Mouse (Mus musculus): Measurements from ENCODE around the gene Gxylt1. TPM values are rescaled to one million over a fixed set of nuclear protein-coding genes. Genes with fewer than 3 reads are reported as not detected.

The Gxylt1 gene
- polyA plus RNA-seq, 1 experiment from 2014 or later, result 21.6 TPM

DNA sequence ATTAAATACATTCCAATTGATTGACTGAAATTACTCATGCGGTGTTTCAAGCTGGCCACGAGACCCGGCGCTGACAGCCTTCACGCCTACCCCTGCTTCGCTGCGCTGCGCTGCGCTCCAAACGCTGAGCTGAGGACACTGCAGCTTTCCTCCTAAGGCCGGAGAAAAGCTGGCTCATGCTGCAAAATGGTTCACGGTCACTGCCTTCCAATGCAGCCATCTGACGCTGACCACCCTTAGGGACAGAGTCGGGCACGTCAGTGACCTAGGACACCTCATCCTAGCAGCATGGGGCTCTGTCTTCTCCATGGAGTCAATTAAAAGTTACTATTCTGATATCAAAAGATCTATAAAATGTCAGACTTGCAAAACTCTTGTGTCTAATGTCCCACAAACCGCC, 8.6 kb downstream of the Gxylt1 start:
- Histone ChIP-seq H3K4me1 (ENCODE audit: control insufficient read depth, insufficient read depth, low read length) (no peaks in the 10 kb centered on the region), H3K9ac (ENCODE audit: low read depth, low read length) (no peak overlapping the region), H3K4me3 (ENCODE audit: low read length) (no peak overlapping the region), H3K27ac (ENCODE audit: low read depth, low read length) (no peak overlapping the region), H3K9me3 (ENCODE audit: control insufficient read depth, low read length) (no peaks in the 10 kb centered on the region), H3K27me3 (ENCODE audit: control insufficient read depth, insufficient read depth, low read length) (no peaks in the 10 kb centered on the region), H3K4me2 (replicated peaks; ENCODE audit: low read depth, low read length) (no peak overlapping the region), H3K36me3 (ENCODE audit: control insufficient read depth, insufficient read depth, low read length) (peaks cover 9% of the 10 kb centered on the region; the same call in 1 of the 2 replicates)
- no peak for ATAC-seq (ENCODE audit: low FRiP score, low TSS enrichment)
- 81% methylated on average over 16 of the region's 16 CpGs for WGBS

DNA sequence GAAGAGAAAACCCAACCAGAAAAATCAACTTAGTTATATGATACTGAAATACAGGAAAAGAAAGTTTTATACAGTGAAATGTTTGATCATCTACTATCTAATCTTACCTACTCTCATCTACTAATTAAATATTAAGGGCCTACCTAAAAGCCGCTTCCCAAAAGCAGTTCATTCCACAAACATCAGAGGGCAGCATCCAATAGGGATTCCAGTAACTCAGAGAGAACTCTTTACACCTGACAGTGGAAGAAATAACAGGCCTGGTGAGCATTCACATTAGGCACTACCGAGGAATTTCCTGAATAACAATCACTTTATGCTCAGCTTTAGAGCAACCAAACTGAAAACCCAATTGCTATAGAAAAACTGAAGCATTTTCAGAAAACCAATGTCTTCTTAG, 9.3 kb downstream of the Gxylt1 start:
- Histone ChIP-seq H3K4me3 (ENCODE audit: low read length) (no peak overlapping the region), H3K9me3 (ENCODE audit: control insufficient read depth, low read length) (no peaks in the 10 kb centered on the region), H3K4me2 (replicated peaks; ENCODE audit: low read depth, low read length) (no peak overlapping the region), H3K4me1 (ENCODE audit: control insufficient read depth, insufficient read depth, low read length) (no peaks in the 10 kb centered on the region), H3K36me3 (ENCODE audit: control insufficient read depth, insufficient read depth, low read length) (peaks cover 14% of the 10 kb centered on the region; the same call in 1 of the 2 replicates), H3K9ac (ENCODE audit: low read depth, low read length) (no peak overlapping the region), H3K27ac (ENCODE audit: low read depth, low read length) (no peak overlapping the region), H3K27me3 (ENCODE audit: control insufficient read depth, insufficient read depth, low read length) (no peaks in the 10 kb centered on the region)
- no peak for ATAC-seq (ENCODE audit: low FRiP score, low TSS enrichment)
- whole genome bisulfite sequencing, result 49% methylated on average over 2 of the region's 2 CpGs

DNA sequence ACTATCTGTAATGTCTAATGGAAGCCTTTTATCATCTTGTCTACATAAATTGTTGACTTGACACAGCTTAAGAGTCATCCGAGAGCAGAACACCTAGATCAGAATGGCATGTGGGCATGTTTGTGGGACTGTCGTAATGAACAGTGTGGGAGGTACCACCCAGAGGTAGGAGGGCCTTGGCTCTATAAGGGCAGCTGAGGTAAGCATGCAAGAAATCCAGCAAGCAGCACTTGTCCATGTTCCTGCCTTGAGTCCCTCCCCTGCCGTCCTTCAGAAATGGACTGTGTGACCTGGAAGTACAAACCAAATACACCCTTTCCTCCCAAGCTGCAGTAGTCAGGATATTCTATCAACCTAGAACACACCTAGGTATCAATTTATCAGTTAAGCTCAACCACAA, 9.7 kb downstream of the Gxylt1 start:
- no peak overlapping the region for H3K4me3 ChIP-seq (ENCODE audit: low read length)
- 69% methylated on average over 3 of the region's 3 CpGs for WGBS
- H3K27ac ChIP-seq (ENCODE audit: low read depth, low read length), result no peak overlapping the region
- no peak overlapping the region for H3K9ac ChIP-seq (ENCODE audit: low read depth, low read length)
- ATAC-seq (ENCODE audit: low FRiP score, low TSS enrichment), result no peak
- H3K27me3 ChIP-seq (ENCODE audit: control insufficient read depth, insufficient read depth, low read length), result no peaks in the 10 kb centered on the region
- no peaks in the 10 kb centered on the region for H3K4me1 ChIP-seq (ENCODE audit: control insufficient read depth, insufficient read depth, low read length)
- no peaks in the 10 kb centered on the region for H3K9me3 ChIP-seq (ENCODE audit: control insufficient read depth, low read length)
- H3K36me3 ChIP-seq (ENCODE audit: control insufficient read depth, insufficient read depth, low read length), result peaks cover 14% of the 10 kb centered on the region; the same call in 1 of the 2 replicates
- no peak overlapping the region for H3K4me2 ChIP-seq (replicated peaks; ENCODE audit: low read depth, low read length)

DNA sequence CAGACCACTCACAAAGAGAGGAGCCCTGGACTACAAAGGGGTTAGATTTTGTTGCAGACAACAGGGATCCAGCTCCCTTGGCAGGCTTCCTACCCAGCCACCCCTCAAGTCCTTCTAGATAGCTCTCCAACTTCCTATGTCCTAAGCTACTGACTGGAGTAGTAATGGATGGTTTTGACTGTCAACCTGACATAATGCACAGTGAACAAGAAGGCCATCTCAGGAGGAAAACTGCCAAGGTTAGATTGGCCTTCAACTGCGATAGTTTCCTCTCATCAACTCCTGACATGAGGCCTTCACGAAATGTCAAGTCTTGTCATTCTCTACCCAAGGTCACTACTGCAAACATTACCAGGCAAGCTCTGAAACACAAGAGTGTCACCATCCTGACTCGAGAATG, 10.8 kb downstream of the Gxylt1 start:
- H3K27me3 ChIP-seq (ENCODE audit: control insufficient read depth, insufficient read depth, low read length), result no peaks in the 10 kb centered on the region
- no peak overlapping the region for H3K4me2 ChIP-seq (replicated peaks; ENCODE audit: low read depth, low read length)
- no peak overlapping the region for H3K27ac ChIP-seq (ENCODE audit: low read depth, low read length)
- no peak for ATAC-seq (ENCODE audit: low FRiP score, low TSS enrichment)
- H3K9ac ChIP-seq (ENCODE audit: low read depth, low read length), result no peak overlapping the region
- H3K4me3 ChIP-seq (ENCODE audit: low read length), result no peak overlapping the region
- peaks cover 8% of the 10 kb centered on the region; the same call in 1 of the 2 replicates for H3K36me3 ChIP-seq (ENCODE audit: control insufficient read depth, insufficient read depth, low read length)
- WGBS, result 87% methylated on average over 3 of the region's 3 CpGs
- H3K9me3 ChIP-seq (ENCODE audit: control insufficient read depth, low read length), result no peaks in the 10 kb centered on the region
- H3K4me1 ChIP-seq (ENCODE audit: control insufficient read depth, insufficient read depth, low read length), result no peaks in the 10 kb centered on the region

DNA sequence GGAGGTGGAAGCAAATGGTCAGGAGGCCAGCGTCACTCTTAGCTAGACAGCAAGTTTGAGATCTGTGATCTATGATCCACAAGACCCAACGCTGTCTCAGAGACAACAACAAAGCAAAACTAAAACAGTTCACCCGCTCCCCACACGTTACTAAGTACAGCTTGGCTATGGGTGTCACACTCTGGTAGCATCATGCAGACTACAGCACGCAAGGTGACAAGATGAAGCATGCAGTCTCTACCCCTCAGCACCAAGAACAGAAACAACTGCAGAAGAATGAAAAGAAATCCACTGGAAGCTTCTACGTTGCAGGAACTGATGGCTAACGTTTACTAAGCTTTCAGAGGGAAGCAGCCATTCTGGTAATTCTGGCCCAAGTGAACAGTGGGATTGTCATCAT, 11.4 kb downstream of the Gxylt1 start:
- WGBS, result 80% methylated on average over 7 of the region's 7 CpGs
- H3K27ac ChIP-seq (ENCODE audit: low read depth, low read length), result no peak overlapping the region
- H3K4me3 ChIP-seq (ENCODE audit: low read length), result no peak overlapping the region
- no peaks in the 10 kb centered on the region for H3K4me1 ChIP-seq (ENCODE audit: control insufficient read depth, insufficient read depth, low read length)
- no peak for ATAC-seq (ENCODE audit: low FRiP score, low TSS enrichment)
- no peak overlapping the region for H3K4me2 ChIP-seq (replicated peaks; ENCODE audit: low read depth, low read length)
- H3K36me3 ChIP-seq (ENCODE audit: control insufficient read depth, insufficient read depth, low read length), result peaks cover 13% of the 10 kb centered on the region; the same call in 1 of the 2 replicates
- H3K27me3 ChIP-seq (ENCODE audit: control insufficient read depth, insufficient read depth, low read length), result no peaks in the 10 kb centered on the region
- H3K9ac ChIP-seq (ENCODE audit: low read depth, low read length), result no peak overlapping the region
- H3K9me3 ChIP-seq (ENCODE audit: control insufficient read depth, low read length), result no peaks in the 10 kb centered on the region

DNA sequence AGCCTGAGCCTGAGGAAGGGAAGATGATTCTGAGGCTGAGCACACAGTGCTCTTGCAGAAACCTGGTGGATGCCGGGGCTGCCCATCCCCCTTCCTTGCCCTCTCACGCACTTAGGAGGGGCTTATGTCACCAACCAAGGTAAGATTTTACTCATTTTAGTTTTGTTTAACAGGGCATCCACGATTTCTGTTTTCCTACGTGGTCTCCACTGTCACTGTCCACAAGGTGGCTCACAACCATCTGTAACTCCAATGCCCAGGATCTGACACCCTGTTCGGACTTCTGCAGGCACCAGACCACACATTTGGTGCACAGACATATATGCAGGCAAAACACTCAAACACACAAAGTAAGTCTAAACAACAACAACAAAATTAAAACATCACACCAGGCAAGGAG, 12.2 kb downstream of the Gxylt1 start:
- Histone ChIP-seq H3K4me2 (replicated peaks; ENCODE audit: low read depth, low read length) (no peak overlapping the region), H3K4me3 (ENCODE audit: low read length) (no peak overlapping the region), H3K9ac (ENCODE audit: low read depth, low read length) (no peak overlapping the region), H3K9me3 (ENCODE audit: control insufficient read depth, low read length) (no peaks in the 10 kb centered on the region), H3K27ac (ENCODE audit: low read depth, low read length) (no peak overlapping the region), H3K27me3 (ENCODE audit: control insufficient read depth, insufficient read depth, low read length) (no peaks in the 10 kb centered on the region), H3K4me1 (ENCODE audit: control insufficient read depth, insufficient read depth, low read length) (no peaks in the 10 kb centered on the region), H3K36me3 (ENCODE audit: control insufficient read depth, insufficient read depth, low read length) (peaks cover 19% of the 10 kb centered on the region; the same call in 1 of the 2 replicates)
- no peak for ATAC-seq (ENCODE audit: low FRiP score, low TSS enrichment)
- 62% methylated on average over 5 of the region's 5 CpGs for WGBS

DNA sequence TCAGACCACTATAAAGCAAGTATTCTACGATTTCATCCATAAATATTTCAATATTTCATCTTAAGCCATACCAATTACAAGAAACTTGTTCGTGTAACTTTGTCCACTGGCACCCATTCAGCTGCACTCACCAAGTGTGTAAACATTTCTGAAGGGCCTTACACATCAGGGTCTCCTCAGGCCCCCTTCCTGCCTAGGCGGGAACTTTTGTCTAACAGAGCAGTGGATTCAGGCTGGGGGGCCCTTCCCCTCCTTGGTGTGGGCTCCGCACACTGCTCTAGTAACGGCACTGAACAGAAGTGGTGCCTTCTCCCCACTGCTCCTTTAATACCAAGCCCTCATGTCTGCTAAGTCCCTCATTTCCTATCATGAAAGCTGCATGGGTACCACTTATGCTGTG, 12.7 kb downstream of the Gxylt1 start:
- WGBS, result 91% methylated on average over 5 of the region's 5 CpGs
- ATAC-seq (ENCODE audit: low FRiP score, low TSS enrichment), result no peak
- H3K9ac ChIP-seq (ENCODE audit: low read depth, low read length), result no peak overlapping the region
- no peaks in the 10 kb centered on the region for H3K27me3 ChIP-seq (ENCODE audit: control insufficient read depth, insufficient read depth, low read length)
- no peak overlapping the region for H3K4me3 ChIP-seq (ENCODE audit: low read length)
- H3K4me1 ChIP-seq (ENCODE audit: control insufficient read depth, insufficient read depth, low read length), result no peaks in the 10 kb centered on the region
- peaks cover 25% of the 10 kb centered on the region; the same call in 1 of the 2 replicates for H3K36me3 ChIP-seq (ENCODE audit: control insufficient read depth, insufficient read depth, low read length)
- no peak overlapping the region for H3K27ac ChIP-seq (ENCODE audit: low read depth, low read length)
- H3K9me3 ChIP-seq (ENCODE audit: control insufficient read depth, low read length), result no peaks in the 10 kb centered on the region
- no peak overlapping the region for H3K4me2 ChIP-seq (replicated peaks; ENCODE audit: low read depth, low read length)

DNA sequence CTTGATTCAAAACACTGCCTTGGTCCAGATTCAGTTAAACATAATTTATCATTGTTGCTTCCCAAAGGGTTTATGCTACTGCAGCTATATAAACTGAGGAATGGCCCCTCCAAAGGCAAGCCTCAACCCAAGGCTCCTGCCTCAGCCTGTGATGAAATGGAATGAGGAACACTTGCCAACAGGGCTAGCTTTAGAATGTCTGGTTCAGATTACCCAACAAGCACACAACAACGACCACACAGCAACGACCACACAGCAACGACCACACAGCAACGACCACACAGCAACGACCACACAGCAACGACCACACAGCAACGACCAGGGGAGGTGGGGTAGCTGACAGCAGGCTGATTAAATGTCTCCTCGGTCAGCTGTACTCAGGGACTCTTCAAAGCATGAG, 15.0 kb downstream of the Gxylt1 start:
- H3K27me3 ChIP-seq (ENCODE audit: control insufficient read depth, insufficient read depth, low read length), result no peaks in the 10 kb centered on the region
- no peaks in the 10 kb centered on the region for H3K4me1 ChIP-seq (ENCODE audit: control insufficient read depth, insufficient read depth, low read length)
- H3K9ac ChIP-seq (ENCODE audit: low read depth, low read length), result no peak overlapping the region
- no peak overlapping the region for H3K4me3 ChIP-seq (ENCODE audit: low read length)
- 82% methylated on average over 8 of the region's 8 CpGs for WGBS
- H3K27ac ChIP-seq (ENCODE audit: low read depth, low read length), result no peak overlapping the region
- no peaks in the 10 kb centered on the region for H3K9me3 ChIP-seq (ENCODE audit: control insufficient read depth, low read length)
- peaks cover 37% of the 10 kb centered on the region; the same call in 1 of the 2 replicates for H3K36me3 ChIP-seq (ENCODE audit: control insufficient read depth, insufficient read depth, low read length)
- no peak overlapping the region for H3K4me2 ChIP-seq (replicated peaks; ENCODE audit: low read depth, low read length)
- ATAC-seq (ENCODE audit: low FRiP score, low TSS enrichment), result no peak

DNA sequence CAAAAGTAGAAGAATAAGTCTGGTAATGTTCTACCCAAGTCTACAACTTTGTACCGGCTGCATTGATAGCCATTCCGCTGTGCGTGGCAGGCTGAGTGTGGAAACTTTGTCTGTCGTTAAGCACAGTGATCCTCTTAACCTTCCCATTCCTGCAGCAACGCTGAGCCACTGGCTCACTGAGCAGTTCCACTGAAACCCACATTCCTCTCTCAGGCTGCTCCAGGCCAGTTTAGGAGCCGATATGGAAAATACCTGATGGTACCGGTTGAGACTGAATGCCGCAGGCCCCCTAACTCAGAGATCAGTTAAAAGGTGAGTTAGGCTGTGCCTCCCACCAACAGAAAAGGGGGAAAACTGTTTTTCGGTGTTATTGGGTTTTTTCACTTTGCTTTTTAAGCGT, 19.7 kb downstream of the Gxylt1 start:
- H3K4me1 ChIP-seq (ENCODE audit: control insufficient read depth, insufficient read depth, low read length), result 0 out of 2 replicates have a peak, but pooled peaks cover 5% of the 10 kb centered on the region
- 76% methylated on average over 10 of the region's 10 CpGs for WGBS
- H3K27me3 ChIP-seq (ENCODE audit: control insufficient read depth, insufficient read depth, low read length), result no peaks in the 10 kb centered on the region
- peaks cover 38% of the 10 kb centered on the region; the same call in 1 of the 2 replicates for H3K36me3 ChIP-seq (ENCODE audit: control insufficient read depth, insufficient read depth, low read length)
- H3K4me2 ChIP-seq (replicated peaks; ENCODE audit: low read depth, low read length), result no peak overlapping the region
- H3K27ac ChIP-seq (ENCODE audit: low read depth, low read length), result no peak overlapping the region
- H3K4me3 ChIP-seq (ENCODE audit: low read length), result no peak overlapping the region
- H3K9me3 ChIP-seq (ENCODE audit: control insufficient read depth, low read length), result no peaks in the 10 kb centered on the region
- no peak overlapping the region for H3K9ac ChIP-seq (ENCODE audit: low read depth, low read length)
- ATAC-seq (ENCODE audit: low FRiP score, low TSS enrichment), result no peak
